Mouse (Mus musculus) embryo, embryonic 10.5 days (tissue): ENCODE measurements around the gene Anks1b.

Source experiments
- DNase-seq: peaks from one replicate; pipeline ENCODE4 v3.0.0-alpha.2; 2015; ENCODE audit warnings: low spot score

Gene Anks1b

GRCm38 (mm10) chr10:89873146-89873950, at the start of gene Anks1b:
Gene Anks1b, plus strand, starts transcription at chr10:89873509.
- DNase-seq = peak; percentile 48

DNA sequence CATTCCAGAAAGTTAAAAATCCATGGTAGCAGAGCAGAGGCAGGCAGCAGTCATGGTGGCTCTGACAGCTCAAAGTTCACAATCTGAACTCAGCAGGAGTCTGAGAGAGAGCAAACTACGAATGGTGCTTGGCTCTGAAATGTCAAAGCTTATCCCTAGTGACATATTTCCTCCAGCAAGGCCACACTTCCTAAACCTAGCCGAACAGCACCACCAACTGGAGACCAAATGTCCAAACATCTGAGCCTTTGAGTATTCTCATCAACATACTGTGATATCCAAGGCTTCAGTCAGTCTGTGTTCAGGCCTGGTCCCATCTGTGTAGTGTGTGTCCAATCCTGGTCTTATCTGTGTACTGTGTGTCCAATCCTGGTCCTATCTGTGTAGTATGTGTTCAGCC, 49.4 kb upstream of the Anks1b start:
- DNase-seq = peak; percentile 51

DNA sequence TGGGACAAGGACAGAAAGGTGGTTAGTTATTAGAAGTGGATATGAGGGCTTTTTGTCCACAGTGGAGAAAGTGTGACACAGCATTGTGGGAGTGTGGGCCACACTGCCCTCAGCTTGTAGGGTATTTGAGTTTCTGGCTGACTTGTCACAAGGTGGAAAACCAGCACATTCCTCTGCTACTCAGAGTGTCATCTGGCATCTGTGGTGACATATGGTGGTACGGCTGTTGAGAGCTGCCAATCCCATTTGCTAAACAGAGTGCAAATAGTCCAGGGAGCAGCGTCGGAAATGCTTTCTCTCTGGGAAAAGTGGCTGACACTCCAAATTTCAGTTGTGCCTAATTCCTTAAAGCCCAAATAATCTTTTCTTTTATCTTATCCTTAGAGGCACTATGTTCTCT, 46.4 kb upstream of the Anks1b start:
- DNase-seq = no peak

GRCm38 (mm10) chr10:89832334-89832733, 41.0 kb upstream of the Anks1b start:
- DNase-seq = no peak

DNA sequence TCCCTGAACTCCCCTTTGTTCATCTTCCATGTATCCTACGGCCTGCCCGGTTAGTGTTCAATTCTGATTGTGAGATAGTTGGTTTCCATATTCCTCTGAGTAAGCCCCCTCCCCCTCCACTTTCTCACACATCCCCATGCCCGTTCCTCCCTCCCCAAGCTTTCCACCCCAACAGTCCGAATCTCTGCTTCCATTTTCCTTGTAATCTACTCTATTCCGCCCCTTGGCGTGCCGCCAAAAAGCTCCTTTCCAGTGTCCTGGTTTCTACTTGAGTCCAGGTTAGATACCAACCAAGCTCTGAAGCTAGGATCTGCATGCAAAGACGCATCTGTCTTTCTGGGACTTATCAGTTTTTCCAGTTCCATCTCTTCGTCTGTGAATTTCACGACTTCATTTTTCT, 40.1 kb upstream of the Anks1b start:
- DNase-seq = no peak

- peak; percentile 2 for DNase-seq
Observed at GRCm38 (mm10) chr10:89837476-89837875, 35.8 kb upstream of the Anks1b start.

- no peak for DNase-seq
Observed at GRCm38 (mm10) chr10:89838834-89839233, 34.5 kb upstream of the Anks1b start.

GRCm38 (mm10) chr10:89850951-89851350, 22.4 kb upstream of the Anks1b start:
- DNase-seq = no peak

GRCm38 (mm10) chr10:89855251-89855875, 17.9 kb upstream of the Anks1b start:
- peak; percentile 25 for DNase-seq

- no peak for DNase-seq
Observed at GRCm38 (mm10) chr10:89856286-89856685, 17.0 kb upstream of the Anks1b start.

DNA sequence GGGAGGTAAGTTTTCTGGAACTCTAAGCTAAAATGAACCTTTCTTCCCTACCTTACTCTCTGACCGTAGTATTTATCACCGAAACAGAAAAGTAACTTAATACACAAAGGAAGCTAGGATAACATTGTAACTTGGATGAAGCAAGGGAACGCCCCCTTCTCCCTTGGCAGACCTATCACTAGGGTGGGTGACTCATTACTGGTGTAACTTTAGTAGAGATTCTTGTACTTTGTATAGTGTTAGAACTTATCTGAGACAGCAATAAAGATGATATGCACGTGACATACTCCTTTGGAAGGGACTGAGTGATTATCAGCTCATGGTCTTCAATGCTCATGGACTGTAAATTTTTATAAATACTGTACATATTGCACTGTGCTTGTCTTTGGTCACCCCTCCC, 5.1 kb upstream of the Anks1b start:
- no peak for DNase-seq

DNA sequence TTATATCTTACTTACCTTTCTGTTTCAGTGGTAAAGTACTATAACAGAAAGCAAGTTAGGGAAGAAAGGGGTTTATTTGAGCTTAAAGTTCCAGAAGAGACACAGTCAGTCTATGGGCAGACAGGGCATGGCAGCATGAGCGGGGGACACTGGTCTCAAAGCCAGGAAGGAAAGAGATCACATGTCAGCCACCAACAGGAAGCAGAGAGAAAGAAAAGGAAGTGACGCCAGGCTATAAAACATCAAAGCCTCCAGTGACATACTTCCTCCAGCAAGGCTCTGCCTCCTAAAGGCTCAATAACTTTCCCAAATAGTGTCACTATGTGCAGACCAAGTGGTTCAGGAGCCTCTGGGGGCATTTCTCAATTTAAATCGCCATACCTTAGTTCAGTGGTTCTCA, 4.5 kb upstream of the Anks1b start:
- DNase-seq = no peak

DNA sequence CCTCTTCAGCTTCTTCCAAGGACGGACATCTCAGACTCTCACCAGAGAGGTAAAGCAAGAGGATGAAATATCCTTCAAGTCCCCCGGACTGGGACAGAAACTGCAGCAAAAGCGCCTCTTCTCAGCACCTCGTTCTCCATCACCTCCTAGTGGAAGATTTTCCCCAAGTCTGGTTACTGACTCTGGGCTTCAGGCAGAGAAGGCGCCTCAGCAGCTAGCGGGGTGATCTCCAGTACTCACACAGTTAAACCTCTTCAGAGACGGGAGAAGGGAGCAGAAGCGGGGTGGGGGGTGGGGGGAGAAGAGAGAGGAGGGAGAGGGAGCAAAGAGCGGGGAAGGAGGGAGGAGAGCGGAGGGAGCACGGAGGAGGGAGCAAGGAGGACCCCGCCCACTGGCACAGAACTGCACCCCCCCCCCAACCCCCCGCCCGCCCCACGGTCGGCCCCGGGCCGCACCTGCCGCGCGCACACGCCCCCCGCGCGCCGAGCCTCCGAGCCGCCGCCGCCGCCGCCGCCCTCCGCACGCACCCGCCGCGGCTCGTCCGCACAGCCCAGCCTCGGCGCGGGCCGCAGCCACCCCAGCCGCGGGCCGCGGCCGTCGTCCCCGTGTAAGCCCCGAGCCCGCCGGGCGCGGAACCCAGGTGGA, 686 bp upstream of the Anks1b start:
- DNase-seq = peak; percentile 75

- peak; percentile 22 for DNase-seq
Observed at GRCm38 (mm10) chr10:89874036-89874435, 727 bp downstream of the Anks1b start.

GRCm38 (mm10) chr10:89883561-89883960, 10.3 kb downstream of the Anks1b start:
- no peak for DNase-seq

DNA sequence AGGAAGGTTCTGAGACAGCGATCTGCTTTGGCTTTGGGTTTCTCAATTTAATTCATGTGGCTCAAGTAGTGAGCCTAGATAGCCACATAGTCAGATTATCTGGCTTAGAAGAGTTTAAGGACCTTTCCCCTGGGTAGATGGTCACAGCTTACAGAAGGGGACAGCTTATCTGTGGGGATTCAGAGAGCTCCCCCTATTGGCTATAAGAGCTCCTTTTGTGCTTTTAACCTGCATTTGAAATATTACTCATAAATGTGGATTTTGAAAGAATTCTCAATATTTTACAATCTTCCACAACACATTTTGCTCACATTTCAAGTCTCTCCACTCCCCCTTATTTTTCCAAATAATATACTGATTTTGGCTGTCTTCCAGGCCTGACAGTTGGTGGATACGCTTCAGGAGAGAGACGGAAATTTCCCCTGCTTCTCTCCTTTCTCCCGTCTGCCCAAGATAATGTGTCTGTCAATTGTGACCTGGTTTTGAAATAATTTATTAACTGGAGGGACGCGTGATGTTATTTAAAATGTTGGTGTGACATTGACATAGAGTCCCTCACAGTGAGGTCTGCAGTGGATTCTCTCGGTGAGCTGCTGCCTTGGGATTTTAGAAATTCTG, 29.5 kb downstream of the Anks1b start:
- DNase-seq = no peak

DNA sequence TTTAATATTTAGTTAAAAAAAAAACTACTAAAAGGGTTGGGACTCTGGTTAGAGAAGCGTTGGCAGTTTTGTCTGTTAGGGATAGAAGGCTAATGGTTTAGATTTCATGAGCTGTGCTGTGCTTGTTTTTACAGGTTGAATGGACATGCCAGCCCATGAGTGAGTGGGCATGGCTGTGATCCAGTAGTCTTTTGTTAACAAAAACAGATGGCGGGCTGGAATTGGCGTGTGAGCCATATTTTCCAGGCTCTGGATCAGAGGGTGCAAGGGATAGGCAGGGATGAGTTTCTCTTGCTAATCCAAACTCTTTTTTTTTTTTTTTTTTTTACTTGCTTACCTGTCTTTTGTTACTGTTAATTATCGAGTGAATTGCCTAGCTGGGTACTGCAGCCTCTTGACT, 38.6 kb downstream of the Anks1b start:
- no peak for DNase-seq

GRCm38 (mm10) chr10:89913174-89913573, 39.9 kb downstream of the Anks1b start:
- no peak for DNase-seq

DNA sequence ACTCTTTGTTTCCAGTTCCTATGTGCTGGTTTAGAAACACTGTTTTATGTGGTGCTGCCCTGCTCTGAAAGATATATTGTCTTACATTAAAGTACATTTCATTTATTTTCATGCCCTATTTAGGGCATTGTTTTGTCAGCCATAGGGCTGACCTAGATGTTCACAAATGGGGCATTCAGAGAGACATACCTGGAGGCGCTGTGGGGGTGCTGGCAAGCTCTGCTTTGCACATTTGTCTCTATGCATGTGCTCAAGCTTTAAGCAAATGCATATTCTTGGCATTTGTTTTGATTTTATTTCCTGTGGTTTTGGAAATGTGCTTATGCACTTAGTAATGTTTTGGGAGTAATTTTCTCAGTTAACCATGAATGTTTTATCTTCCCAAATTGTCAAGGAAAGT, 43.8 kb downstream of the Anks1b start:
- no peak for DNase-seq

DNA sequence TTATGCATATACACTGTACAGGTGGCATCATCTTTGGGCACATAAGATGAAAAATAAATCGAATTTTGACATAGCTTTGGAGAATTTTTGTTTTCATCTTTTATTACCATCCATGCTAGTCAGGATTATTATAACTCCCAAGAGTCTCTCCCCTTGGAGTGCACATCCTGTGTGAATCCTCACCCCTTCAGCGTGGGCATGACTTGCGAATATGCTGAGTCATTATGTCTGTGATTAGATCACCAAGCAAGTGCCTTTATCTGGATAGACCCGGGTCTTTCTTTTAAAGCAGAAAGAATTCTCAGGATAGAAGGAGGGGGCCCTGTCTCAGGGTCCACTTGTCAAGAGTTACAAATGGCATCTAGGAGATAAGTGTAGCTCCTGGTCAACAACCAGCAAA, 48.7 kb downstream of the Anks1b start:
- no peak for DNase-seq

- DNase-seq = no peak
Observed at GRCm38 (mm10) chr10:89942180-89942579, 68.9 kb downstream of the Anks1b start.

- DNase-seq = no peak
Observed at GRCm38 (mm10) chr10:89946636-89947349, 73.5 kb downstream of the Anks1b start.
